In genomic region chr11:95557032-95557431, GRCm38 (mm10) we compare ENCODE assay signal across 24 mouse cellular contexts. TPM values are rescaled to one million over a fixed set of nuclear protein-coding genes. Genes with fewer than 3 reads are reported as not detected.
DNase-seq lines count a peak whose midpoint lies in the region; ATAC-seq and TF ChIP-seq lines count a peak whose summit lies in the region.
"Had no signal": no experiment of that assay in that cellular context is flagged by ENCODE, and none has a peak within 500 bp of the region (broad histone marks: within the 10 kb centered on the region; RNA-seq: fewer than 3 reads in every experiment).

No protein-coding gene starts in this region.

- no peak for TF ChIP-seq POLR2A in CH12.LX (IDR thresholded peaks at IDR 0.05; ENCODE audit: low read depth, low read length)

- H3K36me3 ChIP-seq in CH12.LX (replicated peaks in 1 of 2; ENCODE audit: control insufficient read depth in 1 of 2, insufficient read depth in 1 of 2, low read length in 1 of 2) (no peaks in the 10 kb centered on the region), ES-E14 (ENCODE audit: control insufficient read depth, insufficient read depth, low read length, poor library complexity, severe bottlenecking) (no peaks in the 10 kb centered on the region)
- H3K36me3 ChIP-seq in limb, embryonic 10.5 days: no peaks in the 10 kb centered on the region
- no peaks in the 10 kb centered on the region for H3K36me3 ChIP-seq in midbrain, embryonic 11.5 days (ENCODE audit: control insufficient read depth, insufficient read depth, low read length)
- H3K36me3 ChIP-seq: embryonic facial prominence, embryonic 12.5 days; forebrain, embryonic 12.5 days; G1E had no signal

- no peaks in the 10 kb centered on the region for H3K4me1 ChIP-seq in CH12.LX (ENCODE audit: control insufficient read depth in 1 of 2, insufficient read depth in 2 of 2)
- H3K4me1 ChIP-seq in ES-E14 (ENCODE audit: control insufficient read depth in 2 of 2, insufficient read depth in 2 of 2, low read length in 2 of 2, poor library complexity in 1 of 2): peaks cover 4 to 19% of the 10 kb centered on the region in 2 experiments; a peak in 3 of 4 replicates
- peaks cover 64% of the 10 kb centered on the region for H3K4me1 ChIP-seq in limb, embryonic 10.5 days
- H3K4me1 ChIP-seq in midbrain, embryonic 11.5 days (ENCODE audit: control insufficient read depth, insufficient read depth, low read length): no peaks in the 10 kb centered on the region
- H3K4me1 ChIP-seq: forebrain, embryonic 12.5 days had no signal

- TF ChIP-seq EP300 in CH12.LX (IDR thresholded peaks at IDR 0.05; ENCODE audit: low read length): no peak

- ATAC-seq in midbrain, embryonic 11.5 days (ENCODE audit: low FRiP score): no peak
- ATAC-seq: forebrain, embryonic 16.5 days; inflammation-experienced regulatory T-cells, adult 6 months; intestine, embryonic 16.5 days had no signal

- no peak overlapping the region for H3K4me3 ChIP-seq in CH12.LX (replicated peaks in 1 of 3; ENCODE audit: low read depth in 2 of 3, low read length in 2 of 3, poor library complexity in 1 of 3)
- H3K4me3 ChIP-seq in ES-E14 (ENCODE audit: insufficient read depth in 1 of 2, low read depth in 1 of 2, low read length in 2 of 2, poor library complexity in 1 of 2, severe bottlenecking in 1 of 2): no peak overlapping the region
- H3K4me3 ChIP-seq in limb, embryonic 10.5 days: no peak overlapping the region
- H3K4me3 ChIP-seq in midbrain, embryonic 11.5 days (ENCODE audit: low read depth, low read length): no peak overlapping the region
- H3K4me3 ChIP-seq: embryonic facial prominence, embryonic 12.5 days; erythroblast, embryonic 14.5 days; forebrain, embryonic 12.5 days; gastrocnemius, adult 2 months had no signal

- no peak for TF ChIP-seq RAD21 in CH12.LX (IDR thresholded peaks at IDR 0.05; ENCODE audit: low read depth, low read length)

- no peak overlapping the region for H3K9ac ChIP-seq in CH12.LX (ENCODE audit: insufficient read depth, low read depth)
- H3K9ac ChIP-seq in ES-E14 (ENCODE audit: insufficient read depth, low read depth, low read length, poor library complexity, severe bottlenecking): no peak overlapping the region
- H3K9ac ChIP-seq in midbrain, embryonic 11.5 days (ENCODE audit: low read length): no peak overlapping the region
- H3K9ac ChIP-seq: embryonic facial prominence, embryonic 12.5 days; forebrain, embryonic 12.5 days; hindbrain, embryonic 14.5 days had no signal

- peaks cover 89% of the 10 kb centered on the region for H3K27me3 ChIP-seq in CH12.LX (replicated peaks)
- H3K27me3 ChIP-seq in limb, embryonic 10.5 days (ENCODE audit: low read depth, poor library complexity, severe bottlenecking): peaks cover 18% of the 10 kb centered on the region
- no peaks in the 10 kb centered on the region for H3K27me3 ChIP-seq in midbrain, embryonic 11.5 days (ENCODE audit: control insufficient read depth, insufficient read depth, low read length)
- H3K27me3 ChIP-seq: embryonic facial prominence, embryonic 12.5 days had no signal

- no peaks in the 10 kb centered on the region for H3K79me2 ChIP-seq in CH12.LX (replicated peaks; ENCODE audit: control insufficient read depth, extremely low read depth, insufficient read depth, poor library complexity, severe bottlenecking)

- in situ Hi-C loops in CH12.LX (cut with MboI; ENCODE audit: low pct_ligation_motif_present, low pct_unique_long_range_greater_than_20kb, low sequenced_read_pairs) (no loop called here), ES-E14 (cut with MboI; ENCODE audit: low sequenced_read_pairs in 2 of 2, unreplicated experiment in 2 of 2) (no loop called here)

- TF ChIP-seq CTCF in CH12.LX (conservative IDR thresholded peaks at IDR 0.05 in 1 of 2, IDR thresholded peaks at IDR 0.05 in 1 of 2; ENCODE audit: low read depth in 2 of 2, low read length in 2 of 2): no peak

- H3K27ac ChIP-seq in CH12.LX (ENCODE audit: insufficient read depth, low read depth) (no peak overlapping the region), ES-E14 (ENCODE audit: insufficient read depth, low read depth, low read length, poor library complexity, severe bottlenecking) (no peak overlapping the region)
- H3K27ac ChIP-seq in limb, embryonic 10.5 days: peak overlapping the region; percentile 14
- H3K27ac ChIP-seq in midbrain, embryonic 11.5 days (ENCODE audit: low read depth, low read length): no peak overlapping the region
- H3K27ac ChIP-seq: embryonic facial prominence, embryonic 12.5 days; forebrain, embryonic 12.5 days; gastrocnemius, adult 2 months; hindbrain, embryonic 14.5 days; hindbrain, postnatal 0 days had no signal

- 88% methylated on average over 6 of the region's 6 CpGs for WGBS in limb, embryonic 10.5 days
- WGBS in midbrain, embryonic 11.5 days: 77% methylated on average over 6 of the region's 6 CpGs

- dilution Hi-C loops in CH12.LX (cut with MboI; ENCODE audit: extremely low pct_ligation_motif_present, extremely low pct_unique_long_range_greater_than_20kb, low sequenced_read_pairs): no loop called here

- H3K9me3 ChIP-seq in CH12.LX (replicated peaks; ENCODE audit: low read length) (peaks cover 12% of the 10 kb centered on the region), ES-E14 (ENCODE audit: control insufficient read depth, insufficient read depth, low read depth, low read length) (no peaks in the 10 kb centered on the region)
- no peaks in the 10 kb centered on the region for H3K9me3 ChIP-seq in limb, embryonic 10.5 days (replicated peaks)
- H3K9me3 ChIP-seq in midbrain, embryonic 11.5 days (ENCODE audit: control insufficient read depth, low read length): no peaks in the 10 kb centered on the region
- H3K9me3 ChIP-seq: embryonic facial prominence, embryonic 12.5 days; forebrain, embryonic 12.5 days; G1E had no signal

- DNase-seq in CH12.LX (ENCODE audit: extremely low read depth) (no peak), ES-E14 (ENCODE audit: low read depth, low spot score) (no peak), ZHBTc4 (ENCODE audit: low read depth, low spot score) (peak; percentile 67)
- no peak for DNase-seq in limb, embryonic 10.5 days (ENCODE audit: low spot score)
- DNase-seq in kidney, adult 8-10 months: no peak
- no peak for DNase-seq in midbrain, embryonic 11.5 days (ENCODE audit: low spot score, missing footprints)
- no peak for DNase-seq in kidney, postnatal 4 days
- DNase-seq in heart, postnatal 4 days: no peak
- DNase-seq: adrenal gland, postnatal 10 days; adrenal gland, postnatal 36 days; cerebellum, adult 18-20 months; cerebellum, adult 9-10 months; gastrocnemius, adult 2 months; heart, postnatal 36 days had no signal

- no peak overlapping the region for H3K4me2 ChIP-seq in CH12.LX (ENCODE audit: insufficient read depth, low read depth, poor library complexity, severe bottlenecking)
- no peak overlapping the region for H3K4me2 ChIP-seq in midbrain, embryonic 11.5 days
- H3K4me2 ChIP-seq: embryonic facial prominence, embryonic 12.5 days; forebrain, embryonic 12.5 days; heart, embryonic 11.5 days; hindbrain, embryonic 14.5 days had no signal

TF ChIP-seq in CH12.LX, 34 proteins besides CTCF, POLR2A, EP300 and RAD21:
- TF ChIP-seq BHLHE40 (IDR thresholded peaks at IDR 0.05; ENCODE audit: low read depth, low read length) (peak; percentile 22; the same call in 1 of the 2 replicates), E2F4 (IDR thresholded peaks at IDR 0.05; ENCODE audit: insufficient replicate concordance, low read depth, low read length) (no peak), JUND (conservative IDR thresholded peaks at IDR 0.05; ENCODE audit: low read depth, low read length) (no peak), IRF4 (IDR thresholded peaks at IDR 0.05; ENCODE audit: low read depth, low read length) (no peak), MXI1 (IDR thresholded peaks at IDR 0.05; ENCODE audit: low read depth, low read length) (no peak)

TF ChIP-seq in ES-E14, 5 proteins besides CTCF, POLR2A, EP300 and RAD21:
- TF ChIP-seq ZC3H11A (IDR thresholded peaks at IDR 0.05; ENCODE audit: borderline replicate concordance, low read depth, low read length) (no peak), HCFC1 (IDR thresholded peaks at IDR 0.05; ENCODE audit: borderline replicate concordance, insufficient read depth, low read length) (no peak), MAFK (IDR thresholded peaks at IDR 0.05; ENCODE audit: insufficient read depth, low read depth, low read length) (peak; percentile 29; the same call in 1 of the 2 replicates)

RNA-seq across cellular contexts. Expression of gene Ngfr, which starts 30.5 kb away (rescaled TPM):
- total RNA-seq in CH12.LX (2012; rRNA removed): not detected in 2 replicates
- not detected in 2 replicates for total RNA-seq in CH12.LX (2014; rRNA removed)
- polyA plus RNA-seq in CH12.LX (2012; ENCODE audit: insufficient read length, low read depth): not detected in 2 replicates
- 19.9 and 26.1 TPM in 2 replicates for total RNA-seq in ES-E14 (2012; rRNA removed)
- polyA plus RNA-seq in limb, embryonic 10.5 days (2016; fragmentation: Nextera tagmentation; extraction: Ambion mirVana): 9.7 and 16.3 TPM in 2 replicates
- polyA plus RNA-seq in midbrain, embryonic 11.5 days (2014; fragmentation: Nextera tagmentation; extraction: Ambion mirVana): 14.2 and 14.6 TPM in 2 replicates
- total RNA-seq in heart, postnatal 4 days (2021): 1 to 10 TPM; 3.7 to 4.3 TPM
- polyA plus RNA-seq: G1E; inflammation-experienced regulatory T-cells, adult 6 months had no signal

RNA-seq across cellular contexts. Expression of gene Nxph3, which starts 42.7 kb away (rescaled TPM):
- total RNA-seq in CH12.LX (2012; rRNA removed): 0.17 TPM in 1 of 2 replicates, not detected in the other
- not detected in 2 replicates for total RNA-seq in CH12.LX (2014; rRNA removed)
- polyA plus RNA-seq in CH12.LX (2012; ENCODE audit: insufficient read length, low read depth): not detected in 2 replicates
- total RNA-seq in ES-E14 (2012; rRNA removed): 2.4 and 5.5 TPM in 2 replicates
- polyA plus RNA-seq in limb, embryonic 10.5 days (2016; fragmentation: Nextera tagmentation; extraction: Ambion mirVana): 0.38 and 0.66 TPM in 2 replicates
- 0.20 and 0.37 TPM in 2 replicates for polyA plus RNA-seq in midbrain, embryonic 11.5 days (2014; fragmentation: Nextera tagmentation; extraction: Ambion mirVana)
- 1 to 10 TPM; 1.0 to 1.1 TPM for total RNA-seq in heart, postnatal 4 days (2021)
- polyA plus RNA-seq: erythroblast, embryonic 14.5 days; G1E; inflammation-experienced regulatory T-cells, adult 6 months had no signal

Comparison
In these comparisons a context has a peak if more than half of its experiments do, and no peak if none do; other contexts are left out.
1. RNA of gene Ngfr, which starts 30.5 kb away (total RNA-seq): 19.9 to 26.1 TPM in ES-E14 and 3.7 to 4.3 TPM in heart, postnatal 4 days; not detected in CH12.LX; every median in the first group is over 4 times any median in the second.